Mouse (Mus musculus) kidney, embryonic 15.5 days (tissue): ENCODE results near the gene Ntan1. TPM values are rescaled to one million over a fixed set of nuclear protein-coding genes. Genes with fewer than 3 reads are reported as not detected.
"Not testable (repeated sequence)": the region's sequence is repeated elsewhere in the genome, so short reads cannot be mapped to it uniquely, and the experiment has no call there.

Experiments used
- ATAC-seq: fragments of 200-750 bp; cut with Nextera tagmentation; replicated peaks from 2 replicates; pipeline ENCODE4 v1.8.0; 2017; ENCODE audit warnings: moderate TSS enrichment; ENCODE audit not compliant: low FRiP score
- H3K27ac ChIP-seq: fragments of 300-500 bp; sonication (generic); 2 replicates; pipeline ENCODE4 v1.5.1; 2015; ENCODE audit warnings: mild to moderate bottlenecking, inconsistent platforms
- H3K27me3 ChIP-seq: fragments of 300-500 bp; sonication (generic); 2 replicates; pipeline ENCODE4 v1.6.1; 2015; ENCODE audit warnings: inconsistent platforms
- H3K36me3 ChIP-seq: fragments of 300-500 bp; sonication (generic); 2 replicates; pipeline ENCODE4 v1.6.1; 2015; ENCODE audit warnings: inconsistent platforms
- H3K4me1 ChIP-seq: fragments of 300-500 bp; sonication (generic); 2 replicates; pipeline ENCODE4 v1.6.1; 2015; ENCODE audit warnings: inconsistent platforms
- H3K4me2 ChIP-seq: fragments of 300-500 bp; sonication (generic); 2 replicates; pipeline ENCODE4 v1.6.1; 2015; ENCODE audit warnings: moderate library complexity, mild to moderate bottlenecking, inconsistent platforms
- H3K4me3 ChIP-seq: fragments of 300-500 bp; sonication (generic); replicated peaks from 2 replicates; pipeline ENCODE4 v1.5.1; 2015; ENCODE audit warnings: mild to moderate bottlenecking, inconsistent platforms
- H3K9ac ChIP-seq: fragments of 300-500 bp; sonication (generic); 2 replicates; pipeline ENCODE4 v1.6.1; 2015; ENCODE audit warnings: mild to moderate bottlenecking, inconsistent platforms
- H3K9me3 ChIP-seq: fragments of 300-500 bp; sonication (generic); replicated peaks from 2 replicates; pipeline ENCODE4 v1.6.1; 2016; ENCODE audit warnings: inconsistent platforms
- WGBS: fragments of 180-500 bp; shearing (Covaris S2); methylation state at CpG from one replicate; pipeline ENCODE4 v1.1.7; 2015; ENCODE audit warnings: mixed read lengths; 5-methylcytosine and 5-hydroxymethylcytosine counted together
- polyA plus RNA-seq: library from polyadenylated mRNA; unstranded; fragments of >200 nt; fragmentation: Nextera tagmentation; extraction: Ambion mirVana; gene quantifications from 2 replicates; pipeline ENCODE4 v1.2.1, GENCODE M21; 2015

The Ntan1 gene
- polyA plus RNA-seq, 1 experiment from 2014 or later, result 163 TPM

GRCm38 (mm10) chr16:13840056-13840455 is 21.4 kb downstream of the Ntan1 start:
- H3K9me3 ChIP-seq, result no peaks in the 10 kb centered on the region
- H3K4me2 ChIP-seq, result no peak overlapping the region
- no peaks in the 10 kb centered on the region for H3K27me3 ChIP-seq
- H3K27ac ChIP-seq, result no peak overlapping the region
- H3K36me3 ChIP-seq, result peaks cover 99% of the 10 kb centered on the region
- ATAC-seq, result no peak
- 90% methylated on average over 7 of the region's 7 CpGs for WGBS
- no peak overlapping the region for H3K4me3 ChIP-seq
- no peaks in the 10 kb centered on the region for H3K4me1 ChIP-seq
- H3K9ac ChIP-seq, result no peak overlapping the region

GRCm38 (mm10) chr16:13840956-13841355 is 22.3 kb downstream of the Ntan1 start:
- WGBS, result 90% methylated on average over 3 of the region's 3 CpGs
- no peaks in the 10 kb centered on the region for H3K27me3 ChIP-seq
- no peaks in the 10 kb centered on the region for H3K9me3 ChIP-seq
- no peak overlapping the region for H3K9ac ChIP-seq
- no peak overlapping the region for H3K27ac ChIP-seq
- no peak for ATAC-seq
- H3K36me3 ChIP-seq, result peaks cover 98% of the 10 kb centered on the region
- H3K4me1 ChIP-seq, result no peaks in the 10 kb centered on the region
- no peak overlapping the region for H3K4me3 ChIP-seq
- H3K4me2 ChIP-seq, result no peak overlapping the region

GRCm38 (mm10) chr16:13845031-13845430 is 26.4 kb downstream of the Ntan1 start:
- Histone ChIP-seq H3K27me3 (no peaks in the 10 kb centered on the region), H3K4me1 (no peaks in the 10 kb centered on the region), H3K36me3 (peaks cover 87% of the 10 kb centered on the region), H3K4me2 (no peak overlapping the region), H3K9ac (no peak overlapping the region), H3K9me3 (no peaks in the 10 kb centered on the region), H3K4me3 (no peak overlapping the region), H3K27ac (no peak overlapping the region)
- no peak for ATAC-seq
- 97% methylated on average over 5 of the region's 5 CpGs for WGBS

GRCm38 (mm10) chr16:13846675-13847074 is 28.0 kb downstream of the Ntan1 start:
- H3K27ac ChIP-seq, result no peak overlapping the region
- H3K4me3 ChIP-seq, result no peak overlapping the region
- no peak overlapping the region for H3K9ac ChIP-seq
- WGBS, result 83% methylated on average over 1 of the region's 1 CpGs
- no peak for ATAC-seq
- no peaks in the 10 kb centered on the region for H3K27me3 ChIP-seq
- H3K36me3 ChIP-seq, result peaks cover 74% of the 10 kb centered on the region
- H3K9me3 ChIP-seq, result no peaks in the 10 kb centered on the region
- H3K4me1 ChIP-seq, result no peaks in the 10 kb centered on the region
- H3K4me2 ChIP-seq, result no peak overlapping the region

GRCm38 (mm10) chr16:13848310-13848709 is 29.7 kb downstream of the Ntan1 start:
- Histone ChIP-seq H3K36me3 (peaks cover 68% of the 10 kb centered on the region), H3K4me1 (no peaks in the 10 kb centered on the region), H3K4me2 (no peak overlapping the region), H3K9ac (no peak overlapping the region), H3K9me3 (no peaks in the 10 kb centered on the region), H3K4me3 (no peak overlapping the region), H3K27me3 (no peaks in the 10 kb centered on the region), H3K27ac (no peak overlapping the region)
- ATAC-seq, result no peak
- WGBS, result 81% methylated on average over 2 of the region's 2 CpGs

GRCm38 (mm10) chr16:13851446-13851845 is 32.8 kb downstream of the Ntan1 start:
- Histone ChIP-seq H3K27ac (no peak overlapping the region), H3K4me1 (no peaks in the 10 kb centered on the region), H3K27me3 (no peaks in the 10 kb centered on the region), H3K36me3 (peaks cover 63% of the 10 kb centered on the region), H3K9ac (no peak overlapping the region), H3K4me3 (no peak overlapping the region), H3K9me3 (no peaks in the 10 kb centered on the region), H3K4me2 (no peak overlapping the region)
- no peak for ATAC-seq
- 95% methylated on average over 4 of the region's 4 CpGs for WGBS

GRCm38 (mm10) chr16:13853886-13854285 is 35.2 kb downstream of the Ntan1 start:
- no peak overlapping the region for H3K9ac ChIP-seq
- H3K36me3 ChIP-seq, result peaks cover 57% of the 10 kb centered on the region
- H3K4me1 ChIP-seq, result no peaks in the 10 kb centered on the region
- H3K9me3 ChIP-seq, result no peaks in the 10 kb centered on the region
- H3K4me2 ChIP-seq, result no peak overlapping the region
- no peak overlapping the region for H3K4me3 ChIP-seq
- no peaks in the 10 kb centered on the region for H3K27me3 ChIP-seq
- H3K27ac ChIP-seq, result no peak overlapping the region
- WGBS, result 95% methylated on average over 4 of the region's 4 CpGs
- ATAC-seq, result no peak

GRCm38 (mm10) chr16:13866076-13866475 is 47.4 kb downstream of the Ntan1 start:
- Histone ChIP-seq H3K4me3 (no peak overlapping the region), H3K4me2 (no peak overlapping the region), H3K27ac (peak overlapping the region; percentile 18; the same call in 1 of the 2 replicates), H3K9ac (no peak overlapping the region), H3K9me3 (no peaks in the 10 kb centered on the region), H3K4me1 (0 out of 2 replicates have a peak, but pooled peaks cover 9% of the 10 kb centered on the region), H3K27me3 (no peaks in the 10 kb centered on the region), H3K36me3 (peaks cover 53% of the 10 kb centered on the region)
- ATAC-seq, result no peak
- 38% methylated on average over 4 of the region's 4 CpGs for WGBS

GRCm38 (mm10) chr16:13866616-13867015 is 48.0 kb downstream of the Ntan1 start:
- no peak overlapping the region for H3K9ac ChIP-seq
- 0 out of 2 replicates have a peak, but pooled peaks cover 9% of the 10 kb centered on the region for H3K4me1 ChIP-seq
- peaks cover 55% of the 10 kb centered on the region for H3K36me3 ChIP-seq
- no peak overlapping the region for H3K4me2 ChIP-seq
- no peaks in the 10 kb centered on the region for H3K27me3 ChIP-seq
- H3K4me3 ChIP-seq, result no peak overlapping the region
- H3K9me3 ChIP-seq, result no peaks in the 10 kb centered on the region
- H3K27ac ChIP-seq, result peak overlapping the region; percentile 18; the same call in 1 of the 2 replicates
- WGBS, result 60% methylated on average over 5 of the region's 5 CpGs
- ATAC-seq, result no peak

GRCm38 (mm10) chr16:13867406-13867805 is 48.8 kb downstream of the Ntan1 start:
- not testable (repeated sequence) for ATAC-seq

GRCm38 (mm10) chr16:13867910-13868514 is 49.4 kb downstream of the Ntan1 start:
- Histone ChIP-seq H3K27ac (no peak overlapping the region), H3K36me3 (peaks cover 58% of the 10 kb centered on the region)

More at GRCm38 (mm10) chr16:13867406-13867805, 48.8 kb downstream of the Ntan1 start:
- Histone ChIP-seq H3K36me3 (peaks cover 62% of the 10 kb centered on the region), H3K4me2 (0 out of 2 replicates have a peak overlapping the region, but pooled peaks have one; percentile 53)
- WGBS, result 37% methylated on average over 5 of the region's 5 CpGs
- H3K4me1 ChIP-seq, H3K27ac ChIP-seq, H3K9me3 ChIP-seq, H3K27me3 ChIP-seq, H3K9ac ChIP-seq, H3K4me3 ChIP-seq: not testable (repeated sequence)

GRCm38 (mm10) chr16:13875483-13875882 is 56.8 kb downstream of the Ntan1 start:
- 95% methylated on average over 4 of the region's 4 CpGs for WGBS
- H3K9me3 ChIP-seq, result no peaks in the 10 kb centered on the region
- peaks cover 80% of the 10 kb centered on the region for H3K36me3 ChIP-seq
- no peaks in the 10 kb centered on the region for H3K4me1 ChIP-seq
- H3K4me3 ChIP-seq, result no peak overlapping the region
- H3K27me3 ChIP-seq, result no peaks in the 10 kb centered on the region
- no peak overlapping the region for H3K9ac ChIP-seq
- H3K27ac ChIP-seq, result no peak overlapping the region
- no peak for ATAC-seq
- no peak overlapping the region for H3K4me2 ChIP-seq

More at GRCm38 (mm10) chr16:13867910-13868514, 49.4 kb downstream of the Ntan1 start:
- Histone ChIP-seq H3K9ac (0 out of 2 replicates have a peak overlapping the region, but pooled peaks have one; percentile 33), H3K9me3 (no peaks in the 10 kb centered on the region), H3K27me3 (no peaks in the 10 kb centered on the region), H3K4me3 (peak overlapping the region; percentile 30), H3K4me1 (0 out of 2 replicates have a peak, but pooled peaks cover 9% of the 10 kb centered on the region), H3K4me2 (peak overlapping the region; percentile 53)
- ATAC-seq, result peak; percentile 46; the same call in 1 of the 2 replicates
- WGBS, result 12% methylated on average over 42 of the region's 42 CpGs
